Mouse (Mus musculus) urinary bladder, postnatal 36 days (tissue): ENCODE results near the gene Wrap73.
A peak's percentile ranks its signal among the peaks of the same experiment; 100 is the strongest.

Experiments used
- DNase-seq, 2 experiments: peaks; one replicate each; pipeline ENCODE4 v3.0.0; 2022; ENCODE audit warnings: low spot score in 2 of 2, mixed read lengths in 1 of 2

Gene Wrap73

DNA sequence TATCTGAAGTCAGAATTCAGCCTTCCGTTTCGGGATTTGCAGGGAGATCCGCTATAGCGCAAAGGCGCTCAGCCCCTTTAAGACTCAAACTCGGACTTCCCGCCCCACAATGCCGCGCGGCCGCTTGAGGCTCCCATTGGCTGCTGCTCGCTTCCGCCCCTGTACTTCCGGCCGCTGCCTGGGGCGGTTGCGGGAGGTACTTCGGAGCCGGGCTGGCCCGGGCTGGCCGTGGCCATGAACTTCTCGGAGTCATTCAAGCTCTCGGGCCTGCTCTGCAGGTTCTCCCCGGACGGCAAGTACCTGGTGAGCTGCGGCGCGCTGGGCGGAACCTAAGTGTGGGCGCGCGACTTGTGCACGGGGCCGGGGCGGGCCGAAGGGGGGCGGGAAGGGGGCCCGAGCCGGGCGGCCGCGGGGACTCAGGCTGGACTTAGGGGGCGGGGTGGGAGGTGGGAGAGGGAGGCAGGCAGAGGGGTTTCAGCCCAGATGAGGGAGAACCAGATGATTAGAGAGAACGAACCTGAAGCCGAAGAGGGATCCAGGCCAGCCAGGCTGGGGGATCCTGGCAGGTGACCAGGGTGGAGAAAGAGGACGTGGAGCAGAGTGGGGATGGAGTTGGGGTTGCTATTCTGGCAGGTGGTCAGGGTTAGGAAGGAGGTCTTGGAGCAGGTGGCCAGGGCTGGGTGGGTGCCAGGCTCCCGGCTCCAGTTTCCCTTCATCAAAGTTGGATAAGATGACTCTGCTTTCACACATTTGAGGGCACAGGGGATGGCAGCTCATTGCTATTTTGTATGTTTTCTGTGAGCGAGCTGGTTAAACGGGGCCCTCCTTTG lies at the start of gene Wrap73:
Wrap73 (plus strand) TSS at position 162 of the 830 bp plus-strand sequence.
- DNase-seq = peak; percentile 88 to 89

- DNase-seq = peak; percentile 28 to 50
Observed at GRCm38 (mm10) chr4:154093210-154093609, 49.0 kb upstream of the Wrap73 start.

DNA sequence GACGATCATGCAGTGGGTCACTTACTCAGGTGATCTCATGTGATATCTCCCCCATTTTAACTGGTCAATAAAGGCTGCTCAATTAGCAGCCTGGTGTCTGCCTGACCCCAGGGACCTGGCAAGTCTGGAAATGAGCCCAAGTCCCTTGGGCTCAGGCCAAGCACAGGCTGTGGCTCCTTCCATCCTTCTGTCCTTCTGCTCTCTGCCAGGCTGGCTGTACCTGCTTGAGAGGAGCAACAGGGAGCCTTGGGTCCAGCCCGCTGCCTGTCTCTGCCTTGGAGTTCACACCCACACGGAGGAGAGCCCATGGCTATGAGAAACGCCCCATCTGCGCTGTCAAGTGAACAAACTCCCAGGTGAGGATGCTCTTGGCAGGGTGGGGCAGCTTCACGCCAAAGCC lies 46.1 kb upstream of the Wrap73 start:
- no peak for DNase-seq

DNA sequence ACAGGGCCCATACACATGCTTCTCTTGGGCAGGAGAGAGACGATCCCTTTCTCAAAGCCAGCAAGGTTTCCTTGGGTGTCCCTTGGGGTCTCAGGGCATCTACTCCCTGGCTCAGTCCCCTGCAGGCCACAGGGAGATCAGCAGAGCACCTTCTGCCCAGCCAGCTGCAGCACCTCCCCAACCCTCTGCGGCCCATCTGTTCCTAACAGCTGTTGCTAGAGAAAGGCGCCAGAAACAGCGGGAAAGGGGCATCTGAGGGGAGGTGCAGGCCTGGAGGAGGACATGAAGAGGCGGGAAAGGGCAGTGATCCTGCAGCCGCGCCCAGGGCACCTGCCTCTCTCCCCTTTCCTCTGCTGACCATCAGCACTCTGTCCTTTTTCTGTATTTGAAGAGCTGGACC lies 42.8 kb upstream of the Wrap73 start:
- no peak for DNase-seq

- DNase-seq = no peak
Observed at GRCm38 (mm10) chr4:154103386-154103785, 38.8 kb upstream of the Wrap73 start.

DNA sequence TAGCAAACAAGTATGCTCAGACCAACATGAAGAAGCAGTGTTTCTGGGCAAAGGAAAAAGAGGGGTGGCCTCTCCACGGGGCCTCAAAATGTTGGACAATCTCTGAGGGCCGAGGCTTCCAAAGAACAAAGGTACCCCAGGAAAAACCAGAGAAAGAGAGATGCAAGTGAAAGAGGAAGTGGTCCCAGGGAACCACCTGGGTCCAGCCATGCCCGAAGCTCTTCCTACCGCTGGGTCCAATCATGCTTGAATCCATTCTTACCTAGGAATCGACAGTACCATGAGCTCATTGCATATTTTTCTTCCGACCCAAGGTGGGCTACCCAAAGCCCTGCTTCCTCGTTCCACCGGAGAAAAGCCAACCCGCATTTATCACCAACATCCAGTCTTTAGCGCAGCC lies 38.3 kb upstream of the Wrap73 start:
- DNase-seq = no peak

GRCm38 (mm10) chr4:154105381-154106001 lies 36.7 kb upstream of the Wrap73 start:
- DNase-seq = peak; percentile 46 to 57

DNA sequence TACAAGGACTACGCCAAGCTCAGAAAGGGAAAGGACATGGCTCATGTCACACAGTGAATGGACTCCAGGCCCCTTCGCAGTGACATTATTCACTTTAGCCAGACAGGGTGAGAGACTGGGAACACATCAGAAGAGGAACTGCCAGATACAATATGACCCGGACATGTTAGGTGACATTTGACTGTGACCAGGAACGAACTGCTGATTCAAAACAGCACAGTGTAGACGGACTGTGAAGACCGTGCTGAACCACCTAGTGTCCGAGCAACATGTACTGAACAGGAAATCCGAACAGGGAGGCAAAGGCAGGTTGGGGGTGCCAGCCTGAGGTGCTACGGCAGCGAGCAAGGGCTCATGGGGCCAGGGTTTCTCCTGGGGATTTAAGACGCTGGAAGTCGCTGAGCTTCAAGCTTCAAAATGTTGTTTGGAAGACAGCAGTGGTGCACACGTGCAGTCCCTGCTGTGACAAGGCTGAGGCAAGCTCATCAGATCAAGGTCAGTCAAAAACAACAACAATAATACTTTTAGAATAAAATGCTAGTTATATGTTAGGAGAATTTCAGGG lies 35.6 kb upstream of the Wrap73 start:
- DNase-seq = no peak

DNA sequence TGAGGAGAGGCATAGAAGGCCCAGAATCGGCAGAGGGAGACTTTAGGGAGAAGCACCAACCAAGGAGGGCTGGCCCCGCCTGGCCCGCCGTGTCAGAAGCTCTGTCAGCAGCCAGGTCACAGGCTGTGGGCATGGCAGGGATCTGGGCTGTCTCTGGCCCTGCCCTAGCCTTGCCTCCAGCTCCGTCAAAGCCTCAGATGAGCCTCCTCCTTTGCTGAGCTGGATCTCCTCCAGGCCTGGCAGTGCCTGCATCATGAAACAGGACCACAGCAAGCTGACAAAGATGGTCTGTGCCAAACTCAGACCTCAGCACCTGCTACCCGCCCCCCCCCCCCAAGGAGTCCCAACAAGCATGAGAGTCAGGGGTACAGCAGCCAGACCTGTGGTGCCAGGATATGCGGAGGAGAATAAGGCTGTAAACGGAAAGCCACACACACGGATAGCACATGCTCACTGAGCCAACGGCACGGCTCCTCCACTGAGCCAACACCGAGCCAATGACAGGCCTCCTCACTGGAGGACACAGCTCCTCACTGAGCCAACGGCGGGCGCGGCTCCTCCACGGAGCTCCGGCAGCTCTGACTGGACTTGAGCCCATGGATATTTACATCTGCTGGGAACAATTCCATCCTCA lies 32.8 kb upstream of the Wrap73 start:
- no peak for DNase-seq

DNA sequence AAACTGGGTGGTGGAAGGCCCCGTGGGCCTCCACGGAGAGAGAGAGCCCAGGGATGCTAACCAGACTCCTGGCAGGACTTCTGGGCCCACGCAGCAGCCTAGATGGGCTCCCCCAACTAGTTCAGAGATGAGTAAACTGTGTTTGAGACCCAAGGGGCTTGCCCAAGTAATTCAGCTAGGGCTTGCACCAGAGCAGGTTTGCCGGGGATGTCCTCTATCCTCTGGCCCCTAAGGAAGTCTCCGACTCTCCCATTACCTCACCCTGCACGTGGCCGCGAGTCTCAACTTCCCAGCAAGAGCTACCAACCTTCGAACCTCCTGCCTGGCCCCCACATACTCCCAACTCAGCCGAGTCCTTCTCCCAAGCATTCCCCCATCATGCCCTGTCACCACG lies 32.3 kb upstream of the Wrap73 start:
- no peak for DNase-seq

DNA sequence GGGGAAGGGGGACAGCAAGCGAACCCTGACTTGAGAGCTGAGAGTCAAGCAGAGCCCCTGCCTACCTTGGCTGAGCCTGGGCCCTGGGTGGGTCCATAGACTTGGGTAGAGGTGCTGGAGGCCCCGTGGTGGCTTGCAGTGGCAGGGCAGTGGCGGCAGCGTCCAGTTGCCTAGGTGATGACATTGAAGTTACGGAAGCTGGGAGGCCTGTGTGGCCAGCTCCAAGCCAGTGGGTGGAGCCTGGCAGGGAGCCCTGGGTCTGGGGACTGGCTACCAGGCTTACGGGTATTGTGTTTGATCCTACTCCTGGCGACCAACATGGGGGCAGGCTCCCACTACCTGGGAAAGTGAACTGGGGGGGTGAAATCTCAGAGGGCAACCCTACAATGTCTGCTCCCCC lies 25.8 kb upstream of the Wrap73 start:
- no peak for DNase-seq

- DNase-seq = no peak
Observed at GRCm38 (mm10) chr4:154118782-154119181, 23.4 kb upstream of the Wrap73 start.

DNA sequence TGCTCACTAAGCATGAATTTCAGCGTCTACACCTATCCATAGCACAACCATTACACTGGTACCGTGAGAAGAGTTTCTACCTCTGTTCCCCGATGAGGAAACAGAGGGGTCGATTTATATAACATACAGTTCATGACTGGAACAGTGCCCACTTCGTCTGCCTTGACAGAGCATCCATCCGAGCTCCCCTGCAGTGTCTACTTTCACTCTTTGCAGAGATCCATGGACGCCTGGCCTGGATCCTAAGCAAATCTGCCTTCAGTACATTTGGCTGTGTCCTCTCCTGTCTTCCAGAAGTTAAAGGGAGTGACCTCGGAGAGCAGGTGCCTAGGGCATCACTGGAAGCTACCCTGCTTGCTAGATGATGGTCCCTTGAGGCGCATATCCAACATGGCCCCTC lies 23.0 kb upstream of the Wrap73 start:
- DNase-seq = no peak

DNA sequence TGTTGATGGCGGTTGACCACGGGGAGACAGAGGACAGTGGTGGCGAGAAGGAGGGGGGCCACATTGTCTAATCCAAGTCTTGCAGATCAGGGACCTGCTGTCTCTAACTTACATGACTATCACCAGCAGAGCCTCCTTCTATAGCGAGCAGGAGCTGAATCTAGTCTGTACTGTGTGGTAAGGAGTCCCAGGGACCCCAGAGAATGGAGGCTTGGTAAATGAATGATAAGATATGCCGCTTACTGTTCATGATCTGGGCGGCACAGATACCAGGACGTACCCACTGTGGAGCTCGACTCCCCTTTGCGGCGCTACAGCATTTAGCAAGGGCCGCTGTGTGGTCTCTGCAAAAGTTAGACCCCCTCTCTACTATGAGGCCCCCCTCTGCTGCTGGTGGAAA lies 20.4 kb upstream of the Wrap73 start:
- DNase-seq = no peak

GRCm38 (mm10) chr4:154122374-154122773 lies 19.8 kb upstream of the Wrap73 start:
- no peak for DNase-seq

GRCm38 (mm10) chr4:154123553-154123952 lies 18.6 kb upstream of the Wrap73 start:
- DNase-seq = no peak

DNA sequence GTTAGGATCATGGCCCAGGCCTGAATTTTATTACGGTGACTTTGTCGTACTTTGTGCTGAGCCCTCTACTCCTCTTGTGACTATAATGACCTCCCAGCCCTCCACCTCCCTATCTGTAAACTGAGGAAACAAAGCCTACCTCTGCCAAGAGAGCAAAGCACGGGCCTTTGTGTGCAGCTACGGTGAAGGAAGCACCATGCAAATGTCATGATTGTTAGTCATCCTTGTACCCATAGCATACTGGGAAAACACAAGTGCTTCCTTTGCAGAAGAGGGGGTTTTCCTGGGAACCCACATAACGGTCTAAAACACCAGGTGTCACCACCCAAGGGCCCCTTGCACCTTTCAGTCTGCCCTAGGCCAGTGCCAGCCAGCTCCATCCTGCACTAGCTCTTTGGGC lies 17.0 kb upstream of the Wrap73 start:
- DNase-seq = no peak

- DNase-seq = no peak
Observed at GRCm38 (mm10) chr4:154127273-154127672, 14.9 kb upstream of the Wrap73 start.

GRCm38 (mm10) chr4:154129950-154130349 lies 12.2 kb upstream of the Wrap73 start:
- DNase-seq = no peak

DNA sequence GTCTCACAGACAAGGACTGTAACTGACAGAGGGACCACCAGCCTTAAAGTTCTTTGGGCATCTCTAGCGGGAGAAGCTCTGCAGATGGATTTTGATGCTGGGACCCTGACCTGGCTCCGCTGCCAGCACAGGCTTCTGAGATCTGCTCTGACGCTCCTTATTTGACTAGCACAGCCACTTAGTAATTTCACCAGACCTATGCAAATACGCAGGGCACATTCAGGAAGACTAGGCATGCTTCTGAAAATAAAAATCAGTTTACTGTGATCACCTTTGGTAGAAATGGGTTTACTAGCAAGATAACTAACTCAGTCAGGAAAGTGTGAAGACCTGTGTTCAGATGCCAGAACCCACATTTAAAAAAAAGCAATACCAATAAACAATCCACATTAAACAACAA lies 10.3 kb upstream of the Wrap73 start:
- DNase-seq = no peak

GRCm38 (mm10) chr4:154134803-154135202 lies 7.4 kb upstream of the Wrap73 start:
- DNase-seq = no peak

DNA sequence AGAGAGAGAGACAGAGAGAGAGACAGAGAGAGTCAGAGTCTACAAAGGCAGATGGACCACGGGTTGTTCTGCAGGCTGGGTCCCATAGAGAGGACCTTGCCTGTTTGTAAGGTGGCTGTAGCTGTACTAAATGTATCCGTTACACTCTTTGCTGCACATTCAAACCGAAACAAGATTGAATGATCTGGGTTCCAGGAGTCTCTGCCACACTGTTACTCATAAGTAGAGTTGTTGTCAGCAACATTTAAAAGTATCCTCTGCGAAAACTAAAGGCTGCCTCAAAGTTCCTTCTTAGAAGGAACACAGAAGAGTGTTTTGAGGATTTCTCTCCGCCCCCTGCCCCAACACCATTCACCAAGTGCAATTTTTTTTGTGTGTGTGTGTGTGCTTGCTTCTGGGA lies 5.0 kb upstream of the Wrap73 start:
- no peak for DNase-seq
